Mouse (Mus musculus): ENCODE measurements around the gene Gtf2ird2. TPM values are rescaled to one million over a fixed set of nuclear protein-coding genes. Genes with fewer than 3 reads are reported as not detected.
A peak's percentile ranks its signal among the peaks of the same experiment; 100 is the strongest.

The Gtf2ird2 gene
- polyA plus RNA-seq, 1 experiment from 2014 or later = 4.4 TPM

GRCm38 (mm10) chr5:134269751-134270150 is 85.9 kb downstream of the Gtf2ird2 start:
- DNase-seq (ENCODE audit: low spot score) (no peak), ATAC-seq (peak; percentile 49)
- 71% methylated on average over 5 of the region's 5 CpGs for WGBS
- Histone ChIP-seq H3K27ac (ENCODE audit: low read length) (no peak overlapping the region), H3K4me1 (ENCODE audit: insufficient read depth, low read depth, low read length) (no peaks in the 10 kb centered on the region), H3K9ac (replicated peaks; ENCODE audit: low read depth) (no peak overlapping the region), H3K4me2 (replicated peaks; ENCODE audit: low read depth, low read length) (no peak overlapping the region), H3K27me3 (replicated peaks; ENCODE audit: insufficient read depth, low read length) (no peaks in the 10 kb centered on the region), H3K36me3 (ENCODE audit: insufficient read depth, low read length) (peaks cover 28% of the 10 kb centered on the region), H3K9me3 (ENCODE audit: low read length) (no peaks in the 10 kb centered on the region), H3K4me3 (ENCODE audit: low read depth, low read length) (no peak overlapping the region)
- TF ChIP-seq CTCF (IDR thresholded peaks at IDR 0.05) = no peak
- peak; percentile 61 for TF ChIP-seq EP300 (IDR thresholded peaks at IDR 0.05)

- Histone ChIP-seq H3K4me2 (replicated peaks; ENCODE audit: low read depth, low read length) (no peak overlapping the region), H3K36me3 (ENCODE audit: insufficient read depth, low read length) (peaks cover 35% of the 10 kb centered on the region), H3K9me3 (ENCODE audit: low read length) (no peaks in the 10 kb centered on the region), H3K9ac (replicated peaks; ENCODE audit: low read depth) (no peak overlapping the region), H3K4me3 (ENCODE audit: low read depth, low read length) (no peak overlapping the region), H3K4me1 (ENCODE audit: insufficient read depth, low read depth, low read length) (no peaks in the 10 kb centered on the region), H3K27ac (ENCODE audit: low read length) (no peak overlapping the region), H3K27me3 (replicated peaks; ENCODE audit: insufficient read depth, low read length) (no peaks in the 10 kb centered on the region)
- ATAC-seq (no peak), DNase-seq (ENCODE audit: low spot score) (no peak)
- TF ChIP-seq CTCF (IDR thresholded peaks at IDR 0.05) = no peak
- no peak for TF ChIP-seq EP300 (IDR thresholded peaks at IDR 0.05)
- WGBS = 81% methylated on average over 4 of the region's 4 CpGs
These were observed 86.7 kb downstream of the Gtf2ird2 start for GRCm38 (mm10) chr5:134270566-134270965.

GRCm38 (mm10) chr5:134271421-134271820 is 87.6 kb downstream of the Gtf2ird2 start:
- Histone ChIP-seq H3K9ac (replicated peaks; ENCODE audit: low read depth) (no peak overlapping the region), H3K36me3 (ENCODE audit: insufficient read depth, low read length) (peaks cover 41% of the 10 kb centered on the region), H3K27ac (ENCODE audit: low read length) (no peak overlapping the region), H3K4me1 (ENCODE audit: insufficient read depth, low read depth, low read length) (no peaks in the 10 kb centered on the region), H3K27me3 (replicated peaks; ENCODE audit: insufficient read depth, low read length) (no peaks in the 10 kb centered on the region), H3K4me3 (ENCODE audit: low read depth, low read length) (no peak overlapping the region), H3K9me3 (ENCODE audit: low read length) (no peaks in the 10 kb centered on the region), H3K4me2 (replicated peaks; ENCODE audit: low read depth, low read length) (no peak overlapping the region)
- WGBS = 85% methylated on average over 11 of the region's 11 CpGs
- TF ChIP-seq CTCF (IDR thresholded peaks at IDR 0.05) (no peak), EP300 (IDR thresholded peaks at IDR 0.05) (no peak)
- ATAC-seq (no peak), DNase-seq (ENCODE audit: low spot score) (no peak)

DNA sequence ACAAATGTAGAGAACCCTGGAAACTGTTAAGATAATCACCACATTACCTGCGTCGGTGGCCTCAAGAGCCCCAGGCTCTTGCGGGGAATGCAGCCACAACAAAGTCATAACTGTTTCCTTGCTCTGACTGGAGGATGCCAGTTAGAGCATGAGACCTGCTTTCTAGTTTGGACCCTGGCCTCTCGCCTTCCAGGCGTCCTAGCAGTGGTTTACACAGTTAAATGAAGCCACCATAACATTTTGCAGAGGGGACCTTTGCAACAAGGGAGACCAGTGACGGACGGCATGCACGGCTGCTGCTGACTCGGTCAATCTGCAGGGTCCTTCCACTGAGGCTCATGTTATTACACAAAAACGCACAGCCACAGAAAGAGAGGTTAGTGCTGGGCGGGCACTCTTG is 88.9 kb downstream of the Gtf2ird2 start:
- Histone ChIP-seq H3K9ac (replicated peaks; ENCODE audit: low read depth) (no peak overlapping the region), H3K27me3 (replicated peaks; ENCODE audit: insufficient read depth, low read length) (no peaks in the 10 kb centered on the region), H3K9me3 (ENCODE audit: low read length) (no peaks in the 10 kb centered on the region), H3K4me3 (ENCODE audit: low read depth, low read length) (no peak overlapping the region), H3K36me3 (ENCODE audit: insufficient read depth, low read length) (peaks cover 47% of the 10 kb centered on the region), H3K27ac (ENCODE audit: low read length) (no peak overlapping the region), H3K4me1 (ENCODE audit: insufficient read depth, low read depth, low read length) (no peaks in the 10 kb centered on the region), H3K4me2 (replicated peaks; ENCODE audit: low read depth, low read length) (no peak overlapping the region)
- ATAC-seq (no peak), DNase-seq (ENCODE audit: low spot score) (no peak)
- TF ChIP-seq EP300 (IDR thresholded peaks at IDR 0.05) (no peak), CTCF (IDR thresholded peaks at IDR 0.05) (no peak)
- WGBS = 86% methylated on average over 11 of the region's 11 CpGs

GRCm38 (mm10) chr5:134273761-134274160 is 89.9 kb downstream of the Gtf2ird2 start:
- H3K27ac ChIP-seq (ENCODE audit: low read length) = no peak overlapping the region
- no peaks in the 10 kb centered on the region for H3K4me1 ChIP-seq (ENCODE audit: insufficient read depth, low read depth, low read length)
- no peaks in the 10 kb centered on the region for H3K27me3 ChIP-seq (replicated peaks; ENCODE audit: insufficient read depth, low read length)
- WGBS = 77% methylated on average over 8 of the region's 8 CpGs
- TF ChIP-seq EP300 (IDR thresholded peaks at IDR 0.05) = no peak
- no peak for TF ChIP-seq CTCF (IDR thresholded peaks at IDR 0.05)
- H3K9ac ChIP-seq (replicated peaks; ENCODE audit: low read depth) = no peak overlapping the region
- no peak overlapping the region for H3K4me3 ChIP-seq (ENCODE audit: low read depth, low read length)
- no peak overlapping the region for H3K4me2 ChIP-seq (replicated peaks; ENCODE audit: low read depth, low read length)
- peaks cover 55% of the 10 kb centered on the region for H3K36me3 ChIP-seq (ENCODE audit: insufficient read depth, low read length)
- ATAC-seq (no peak), DNase-seq (ENCODE audit: low spot score) (no peak)
- H3K9me3 ChIP-seq (ENCODE audit: low read length) = no peaks in the 10 kb centered on the region

Other genes with a start within 250 kb of the Gtf2ird2 start
- gene Castor2, start 84.3 kb upstream of the Gtf2ird2 start, polyA plus RNA-seq (2015; fragmentation: Nextera tagmentation; extraction: Ambion mirVana) = 6.3 and 7.8 TPM in 2 replicates
- 11.3 and 11.4 TPM in 2 replicates for gene Rcc1l, start 7.2 kb upstream of the Gtf2ird2 start, polyA plus RNA-seq (2015; fragmentation: Nextera tagmentation; extraction: Ambion mirVana)
- gene Ncf1, start 45.6 kb downstream of the Gtf2ird2 start, polyA plus RNA-seq (2015; fragmentation: Nextera tagmentation; extraction: Ambion mirVana) = 19.6 and 19.8 TPM in 2 replicates
- gene Gtf2i, start 130.7 kb downstream of the Gtf2ird2 start, polyA plus RNA-seq (2015; fragmentation: Nextera tagmentation; extraction: Ambion mirVana) = 84.9 and 110 TPM in 2 replicates

Measured in lung, postnatal 0 days (tissue).